Mouse (Mus musculus) liver, embryonic 11.5 days (tissue): Measurements from ENCODE around the gene Chrna9. TPM values are rescaled to one million over a fixed set of nuclear protein-coding genes. Genes with fewer than 3 reads are reported as not detected.

ENCODE experiments used
- ATAC-seq: fragments of 200-750 bp; cut with Nextera tagmentation; replicated peaks from 2 replicates; pipeline ENCODE4 v1.8.0; 2017; ENCODE audit warnings: moderate number of reproducible peaks, mild to moderate bottlenecking, moderate TSS enrichment, moderate library complexity; ENCODE audit not compliant: low FRiP score
- DNase-seq: peaks from one replicate; pipeline ENCODE4 v3.0.0-alpha.2; 2017; ENCODE audit warnings: low spot score
- H3K27ac ChIP-seq: fragments of 300-500 bp; sonication (generic); 2 replicates; pipeline ENCODE4 v1.5.1; 2014; ENCODE audit warnings: mild to moderate bottlenecking, low read depth, low read length, control low read depth
- H3K27me3 ChIP-seq: fragments of 300-500 bp; sonication (generic); replicated peaks from 2 replicates; pipeline ENCODE4 v1.6.1; 2014; ENCODE audit warnings: low read length, mixed read lengths; ENCODE audit not compliant: control insufficient read depth, insufficient read depth
- H3K36me3 ChIP-seq: fragments of 300-500 bp; sonication (generic); 2 replicates; pipeline ENCODE4 v1.6.1; 2014; ENCODE audit warnings: mild to moderate bottlenecking, low read length, moderate library complexity, mixed read lengths; ENCODE audit not compliant: control insufficient read depth, insufficient read depth
- H3K4me1 ChIP-seq: fragments of 300-500 bp; sonication (generic); replicated peaks from 2 replicates; pipeline ENCODE4 v1.6.1; 2014; ENCODE audit warnings: low read length, mixed read lengths; ENCODE audit not compliant: control insufficient read depth, insufficient read depth
- H3K4me2 ChIP-seq: fragments of 300-500 bp; sonication (generic); 2 replicates; pipeline ENCODE4 v1.6.1; 2014; ENCODE audit warnings: mild to moderate bottlenecking, control low read depth, moderate library complexity
- H3K4me3 ChIP-seq: fragments of 300-500 bp; sonication (generic); 2 replicates; pipeline ENCODE4 v1.5.1; 2014; ENCODE audit warnings: low read depth, low read length, control low read depth
- H3K9ac ChIP-seq: fragments of 300-500 bp; sonication (generic); 2 replicates; pipeline ENCODE4 v1.6.1; 2014; ENCODE audit warnings: low read depth, low read length, control low read depth
- H3K9me3 ChIP-seq: fragments of 300-500 bp; sonication (generic); 2 replicates; pipeline ENCODE4 v1.6.1; 2016; ENCODE audit warnings: low read length, inconsistent platforms, mixed read lengths; ENCODE audit not compliant: control insufficient read depth
- WGBS: fragments of 180-500 bp; shearing (Covaris S2); extraction: QIAGEN DNeasy Blood & Tissue Kit; methylation state at CpG from one replicate; pipeline ENCODE4 v1.1.7; 2014; 5-methylcytosine and 5-hydroxymethylcytosine counted together
- polyA plus RNA-seq: library from polyadenylated mRNA; unstranded; fragments of >200 nt; fragmentation: Nextera tagmentation; extraction: Ambion mirVana; gene quantifications from 2 replicates; pipeline ENCODE4 v1.2.1, GENCODE M21; 2014

The Chrna9 gene
- polyA plus RNA-seq, 1 experiment from 2014 or later: not detected

DNA sequence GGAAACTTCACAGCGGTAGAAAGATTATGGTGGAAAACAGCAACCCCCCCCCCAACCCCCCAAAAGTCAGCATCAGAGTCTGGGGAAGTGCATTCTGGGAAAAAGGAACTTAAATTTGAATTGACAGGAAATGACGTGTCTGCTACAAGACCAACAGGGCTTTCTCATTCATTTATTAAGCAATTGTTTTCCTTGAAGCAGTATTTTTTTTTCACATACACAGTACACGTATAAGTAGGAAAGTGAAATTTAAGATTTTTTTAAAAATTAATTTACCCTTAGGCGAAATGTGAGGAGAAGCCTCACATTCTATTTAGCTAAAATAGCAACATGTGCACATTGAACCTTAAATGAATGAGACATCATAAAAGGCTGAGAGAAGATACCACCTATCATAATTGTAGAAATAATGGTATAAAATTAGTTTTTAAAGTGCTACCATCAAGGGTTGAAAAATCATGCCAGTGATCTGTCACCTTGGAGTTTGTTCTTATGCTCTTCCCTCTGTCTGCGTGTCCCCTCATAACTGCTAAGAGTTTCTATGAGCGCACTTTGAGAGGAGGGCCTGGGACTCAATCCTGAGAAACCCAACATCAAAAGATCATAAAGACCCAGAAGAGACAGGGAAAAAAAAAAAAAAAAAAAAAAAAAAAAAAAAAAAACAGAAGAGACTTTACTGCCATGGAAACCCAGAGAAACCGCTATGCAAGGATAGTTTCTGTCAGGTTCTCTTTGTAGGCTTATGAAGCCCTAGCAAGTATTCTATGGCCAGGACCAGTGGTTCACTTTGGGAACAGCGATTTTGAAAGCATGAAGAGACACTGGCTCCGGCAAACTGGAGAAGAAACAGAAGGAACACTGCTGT lies 21.7 kb downstream of the Chrna9 start:
- Histone ChIP-seq H3K27ac (no peak overlapping the region), H3K9me3 (no peaks in the 10 kb centered on the region), H3K36me3 (no peaks in the 10 kb centered on the region), H3K4me3 (peak overlapping the region; percentile 32), H3K9ac (no peak overlapping the region), H3K4me1 (no peaks in the 10 kb centered on the region), H3K27me3 (no peaks in the 10 kb centered on the region), H3K4me2 (peak overlapping the region; percentile 57)
- no peak for ATAC-seq
- no peak for DNase-seq
- 74% methylated on average over 9 of the region's 9 CpGs for WGBS

DNA sequence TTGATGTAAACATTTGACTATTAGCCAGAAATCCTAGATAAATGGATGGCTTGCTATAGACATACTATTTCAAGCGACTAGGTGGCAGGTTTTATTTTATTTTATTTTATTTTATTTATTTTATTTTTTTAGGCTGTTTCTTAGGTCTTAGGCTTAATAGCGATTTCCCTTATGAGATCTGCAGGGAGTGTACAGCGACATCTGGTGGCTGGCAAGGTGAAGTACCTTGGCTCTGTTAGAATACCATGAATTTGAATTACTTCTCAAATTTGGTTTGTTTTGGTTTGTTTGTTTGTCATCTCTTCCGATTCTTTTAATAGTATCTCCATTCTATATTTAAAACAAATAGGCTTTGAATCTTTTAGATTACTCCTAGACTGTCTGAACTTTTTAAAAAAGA lies 23.9 kb downstream of the Chrna9 start:
- Histone ChIP-seq H3K9ac (no peak overlapping the region), H3K27ac (no peak overlapping the region), H3K4me3 (no peak overlapping the region), H3K27me3 (no peaks in the 10 kb centered on the region), H3K9me3 (no peaks in the 10 kb centered on the region), H3K4me2 (no peak overlapping the region), H3K4me1 (no peaks in the 10 kb centered on the region), H3K36me3 (no peaks in the 10 kb centered on the region)
- WGBS: 2% methylated on average over 4 of the region's 4 CpGs
- no peak for ATAC-seq
- no peak for DNase-seq

DNA sequence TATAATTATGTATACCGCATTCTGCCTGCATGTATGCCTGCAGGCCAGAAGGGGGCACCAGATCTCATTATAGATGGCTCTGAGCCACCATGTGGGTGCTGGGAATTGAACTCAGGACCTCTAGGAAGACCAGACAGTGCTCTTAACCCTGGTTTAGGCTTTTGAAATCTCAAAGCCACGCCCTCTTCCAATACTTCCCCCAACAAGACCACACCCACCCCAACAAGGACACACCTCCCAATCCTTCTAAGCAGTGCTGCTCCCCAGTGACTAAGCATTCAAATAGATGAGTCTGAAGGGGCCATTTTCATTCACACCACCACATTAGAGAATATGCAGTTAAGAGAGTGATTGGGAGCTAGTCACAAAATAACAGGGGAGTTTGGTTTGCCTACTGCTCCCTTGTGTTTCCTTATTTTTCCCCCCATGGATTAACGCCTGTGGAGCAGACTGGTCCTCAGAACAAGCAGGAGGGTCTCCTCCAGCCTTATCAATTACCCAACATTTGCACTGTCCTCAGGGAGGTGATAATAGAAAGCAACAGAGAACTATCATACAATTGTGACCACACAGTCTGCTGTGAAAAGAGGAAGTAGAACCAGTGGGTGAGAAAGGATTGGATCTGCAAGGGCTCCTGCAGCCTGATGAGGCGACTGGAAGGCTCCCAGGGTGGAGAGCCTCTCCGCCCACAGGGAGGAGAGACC lies 25.3 kb downstream of the Chrna9 start:
- 44% methylated on average over 5 of the region's 5 CpGs for whole genome bisulfite sequencing
- Histone ChIP-seq H3K9ac (no peak overlapping the region), H3K36me3 (no peaks in the 10 kb centered on the region), H3K4me2 (peak overlapping the region; percentile 3; the same call in 1 of the 2 replicates), H3K9me3 (no peaks in the 10 kb centered on the region), H3K4me1 (no peaks in the 10 kb centered on the region), H3K27ac (no peak overlapping the region), H3K27me3 (no peaks in the 10 kb centered on the region), H3K4me3 (no peak overlapping the region)
- peak; percentile 61 for ATAC-seq
- DNase-seq: no peak

- Histone ChIP-seq H3K27me3 (no peaks in the 10 kb centered on the region), H3K36me3 (no peaks in the 10 kb centered on the region), H3K4me3 (no peak overlapping the region), H3K27ac (no peak overlapping the region), H3K4me2 (peak overlapping the region; percentile 3; the same call in 1 of the 2 replicates), H3K9me3 (no peaks in the 10 kb centered on the region), H3K9ac (no peak overlapping the region), H3K4me1 (no peaks in the 10 kb centered on the region)
- DNase-seq (no peak), ATAC-seq (no peak)
- 74% methylated on average over 11 of the region's 11 CpGs for WGBS
These were observed 25.9 kb downstream of the Chrna9 start for GRCm38 (mm10) chr5:65960597-65960950.

DNA sequence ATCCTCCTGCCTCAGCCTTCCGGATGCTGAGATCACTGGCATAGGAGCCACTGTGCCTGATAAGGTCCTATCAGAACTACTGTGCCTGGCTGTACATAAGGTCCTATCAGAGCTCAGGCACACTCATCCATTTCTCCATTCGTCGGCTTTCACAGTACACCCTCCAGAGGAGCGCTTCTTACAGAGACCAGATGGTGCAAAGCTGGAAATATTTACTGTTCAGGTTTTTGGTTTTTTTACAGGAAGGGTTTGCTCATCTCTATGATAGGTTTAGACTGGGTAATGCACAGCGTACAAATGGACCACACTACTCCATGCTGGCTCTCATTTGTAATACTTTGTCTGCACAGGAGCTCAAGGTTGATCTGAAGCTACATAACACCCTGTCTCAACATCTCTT lies 28.6 kb downstream of the Chrna9 start:
- ATAC-seq (no peak), DNase-seq (no peak)
- no peak overlapping the region for H3K9ac ChIP-seq
- no peak overlapping the region for H3K4me2 ChIP-seq
- H3K9me3 ChIP-seq: no peaks in the 10 kb centered on the region
- no peak overlapping the region for H3K4me3 ChIP-seq
- H3K36me3 ChIP-seq: no peaks in the 10 kb centered on the region
- WGBS: 77% methylated on average over 5 of the region's 5 CpGs
- no peak overlapping the region for H3K27ac ChIP-seq
- H3K27me3 ChIP-seq: no peaks in the 10 kb centered on the region
- no peaks in the 10 kb centered on the region for H3K4me1 ChIP-seq

DNA sequence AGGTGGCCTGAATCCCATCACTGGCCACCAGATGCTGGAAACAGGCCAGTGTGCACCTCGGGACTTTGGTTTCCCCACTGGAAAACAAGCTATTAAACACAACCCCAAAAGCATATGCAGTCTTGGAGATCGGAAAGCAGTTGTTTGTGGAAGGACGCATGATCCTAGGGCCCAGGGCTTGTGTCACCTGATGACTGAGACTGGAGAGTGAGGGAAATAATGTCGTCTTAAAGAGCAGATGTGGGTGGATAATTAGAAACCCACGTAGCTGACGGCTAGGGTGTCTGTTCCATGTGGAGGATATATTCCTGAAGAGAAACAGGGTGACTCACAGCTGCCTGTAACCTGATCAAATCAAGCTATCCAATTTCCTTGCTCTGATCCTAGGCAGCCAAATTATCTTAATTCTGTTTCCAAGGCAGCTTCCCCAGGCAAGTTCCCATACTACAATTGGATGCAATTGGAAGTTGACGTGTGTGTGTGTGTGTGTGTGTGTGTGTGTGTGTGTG lies 31.1 kb downstream of the Chrna9 start:
- H3K27ac ChIP-seq: no peak overlapping the region
- H3K27me3 ChIP-seq: no peaks in the 10 kb centered on the region
- H3K4me2 ChIP-seq: no peak overlapping the region
- H3K4me3 ChIP-seq: no peak overlapping the region
- no peaks in the 10 kb centered on the region for H3K36me3 ChIP-seq
- WGBS: 70% methylated on average over 7 of the region's 7 CpGs
- no peak overlapping the region for H3K9ac ChIP-seq
- no peaks in the 10 kb centered on the region for H3K4me1 ChIP-seq
- no peaks in the 10 kb centered on the region for H3K9me3 ChIP-seq
- DNase-seq: no peak
- no peak for ATAC-seq

DNA sequence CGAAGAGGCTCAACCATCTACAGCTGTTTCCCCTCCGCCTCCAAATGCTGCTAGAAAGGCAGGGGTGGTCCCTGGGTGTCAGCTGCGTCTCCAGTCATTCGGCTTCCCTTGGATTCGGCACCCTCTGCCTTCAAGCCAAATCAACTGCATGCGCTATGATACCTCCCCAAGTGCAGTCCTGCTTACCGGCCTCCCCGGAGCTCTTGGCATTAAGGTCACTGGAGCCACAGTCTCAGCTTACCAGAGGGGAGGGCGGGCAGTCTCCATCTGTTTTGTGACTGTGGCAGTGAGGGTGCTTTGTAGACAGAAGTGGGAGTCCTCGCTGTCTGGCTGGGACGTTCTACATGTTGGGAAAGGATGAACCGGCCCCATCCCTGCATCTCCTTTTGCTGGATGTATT lies 32.4 kb downstream of the Chrna9 start:
- Histone ChIP-seq H3K4me2 (no peak overlapping the region), H3K4me3 (no peak overlapping the region), H3K27ac (no peak overlapping the region), H3K36me3 (no peaks in the 10 kb centered on the region), H3K27me3 (no peaks in the 10 kb centered on the region), H3K9ac (no peak overlapping the region), H3K4me1 (no peaks in the 10 kb centered on the region), H3K9me3 (no peaks in the 10 kb centered on the region)
- DNase-seq (no peak), ATAC-seq (no peak)
- 53% methylated on average over 12 of the region's 12 CpGs for WGBS

DNA sequence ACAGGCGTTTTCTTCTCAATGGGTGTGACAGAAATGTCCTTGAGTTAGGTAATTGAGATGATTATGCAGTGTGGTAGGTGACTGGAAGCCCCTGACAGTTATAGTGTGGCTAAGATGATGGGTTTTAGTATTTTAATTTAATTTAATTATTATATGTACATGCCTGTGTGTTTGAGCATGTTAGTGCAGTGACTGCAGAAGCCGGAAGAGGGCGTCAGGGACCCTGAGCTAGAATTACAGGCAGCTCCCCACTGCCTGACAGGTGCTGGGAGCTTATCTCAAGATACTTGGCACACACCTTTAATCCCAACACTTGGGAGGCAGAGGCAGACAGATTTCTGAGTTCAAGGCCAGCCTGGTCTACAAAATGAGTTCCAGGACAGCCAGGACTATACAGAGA lies 33.3 kb downstream of the Chrna9 start:
- Histone ChIP-seq H3K4me3 (no peak overlapping the region), H3K4me1 (no peaks in the 10 kb centered on the region), H3K4me2 (no peak overlapping the region), H3K27me3 (no peaks in the 10 kb centered on the region), H3K36me3 (no peaks in the 10 kb centered on the region), H3K9me3 (no peaks in the 10 kb centered on the region), H3K9ac (no peak overlapping the region), H3K27ac (no peak overlapping the region)
- WGBS: 87% methylated on average over 3 of the region's 3 CpGs
- DNase-seq: no peak
- no peak for ATAC-seq
